Mouse (Mus musculus): ENCODE data around the gene Slc30a9.

DNA sequence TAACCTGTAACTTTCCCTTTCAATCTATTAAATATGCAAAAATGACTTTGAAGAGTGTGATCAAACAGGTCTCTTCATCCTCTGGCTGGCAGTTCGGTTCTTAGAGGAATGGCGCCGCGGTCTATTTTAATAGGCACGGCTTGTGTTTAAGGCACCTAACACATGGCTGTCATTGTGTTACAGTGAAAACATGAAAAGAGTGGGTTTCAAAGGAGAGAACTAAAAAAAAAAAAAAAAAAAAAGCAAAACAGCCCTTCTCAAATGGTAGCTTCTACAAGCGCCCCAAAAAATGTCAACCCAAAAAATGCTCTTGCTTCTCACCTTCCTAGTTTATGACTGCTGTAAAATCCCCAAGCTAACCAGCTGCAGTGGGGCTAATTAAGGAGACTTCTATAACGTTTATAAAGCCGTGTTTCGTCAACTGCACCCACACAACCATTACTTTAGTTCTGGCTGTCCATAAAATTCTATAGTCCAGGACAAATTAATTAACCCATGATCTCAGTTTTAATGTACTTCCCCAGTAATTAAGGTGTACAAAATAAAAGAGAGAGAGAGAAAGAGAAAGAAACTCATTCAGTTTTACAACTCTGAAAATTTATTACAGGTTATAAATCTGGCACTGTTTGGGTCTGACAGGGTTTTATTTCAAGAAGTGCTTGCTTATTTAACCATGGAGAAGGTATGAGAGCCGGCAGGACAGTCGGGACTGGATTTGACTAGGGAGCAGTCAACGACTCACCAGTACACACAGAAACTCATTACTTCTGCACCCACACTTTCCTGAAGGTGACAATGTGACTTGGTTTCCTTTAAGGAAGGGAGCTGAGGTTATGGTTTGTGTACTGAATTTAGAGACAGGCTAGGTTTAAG lies 94.1 kb downstream of the Slc30a9 start:
- TF ChIP-seq CTCF (IDR thresholded peaks at IDR 0.05; ENCODE audit: low read depth) (no peak), EP300 (IDR thresholded peaks at IDR 0.05; ENCODE audit: low read depth) (no peak)

Measured in liver, postnatal 0 days (tissue).